Comparison of ENCODE assay signal across 8 mouse cellular contexts in genomic region chr3:88162259-88162658, GRCm38 (mm10). TPM values are rescaled to one million over a fixed set of nuclear protein-coding genes. Genes with fewer than 3 reads are reported as not detected.
DNase-seq lines count a peak whose midpoint lies in the region; ATAC-seq lines count a peak whose summit lies in the region.
"Had no signal": no experiment of that assay in that cellular context is flagged by ENCODE, and none has a peak within 500 bp of the region (broad histone marks: within the 10 kb centered on the region; RNA-seq: fewer than 3 reads in every experiment).

No protein-coding gene starts in this region.

- H3K27ac ChIP-seq in hindbrain, embryonic 13.5 days, result no peak overlapping the region
- H3K27ac ChIP-seq in hindbrain, embryonic 16.5 days (ENCODE audit: low read depth, low read length), result no peak overlapping the region

- peak overlapping the region; percentile 19; the same call in 1 of the 2 replicates for H3K9ac ChIP-seq in hindbrain, embryonic 13.5 days
- no peak overlapping the region for H3K9ac ChIP-seq in hindbrain, embryonic 16.5 days (ENCODE audit: low read depth, low read length)
- H3K9ac ChIP-seq: lung, embryonic 14.5 days had no signal

- no peaks in the 10 kb centered on the region for H3K9me3 ChIP-seq in hindbrain, embryonic 13.5 days
- no peaks in the 10 kb centered on the region for H3K9me3 ChIP-seq in hindbrain, embryonic 16.5 days (ENCODE audit: control insufficient read depth, low read length)

- 83% methylated on average over 8 of the region's 8 CpGs for WGBS in hindbrain, embryonic 13.5 days
- 79% methylated on average over 8 of the region's 8 CpGs for WGBS in hindbrain, embryonic 16.5 days

- no peak overlapping the region for H3K4me2 ChIP-seq in hindbrain, embryonic 13.5 days
- H3K4me2 ChIP-seq in hindbrain, embryonic 16.5 days (ENCODE audit: low read length), result no peak overlapping the region
- H3K4me2 ChIP-seq: lung, embryonic 14.5 days had no signal

- ATAC-seq in hindbrain, embryonic 13.5 days (ENCODE audit: low FRiP score), result no peak
- ATAC-seq in hindbrain, embryonic 16.5 days, result no peak
- no peak for ATAC-seq in erythroid progenitor cell, adult 5-6 weeks (replicated peaks; ENCODE audit: low FRiP score, poor library complexity, severe bottlenecking)

- H3K27me3 ChIP-seq in hindbrain, embryonic 13.5 days, result no peaks in the 10 kb centered on the region
- H3K27me3 ChIP-seq in hindbrain, embryonic 16.5 days (replicated peaks; ENCODE audit: control insufficient read depth, insufficient read depth, low read length), result no peaks in the 10 kb centered on the region

- H3K36me3 ChIP-seq in hindbrain, embryonic 13.5 days, result peaks cover 90% of the 10 kb centered on the region
- H3K36me3 ChIP-seq in hindbrain, embryonic 16.5 days (ENCODE audit: control insufficient read depth, insufficient read depth, low read length), result peaks cover 36% of the 10 kb centered on the region

- no peak overlapping the region for H3K4me3 ChIP-seq in hindbrain, embryonic 13.5 days
- no peak overlapping the region for H3K4me3 ChIP-seq in hindbrain, embryonic 16.5 days (ENCODE audit: low read length)

- H3K4me1 ChIP-seq in hindbrain, embryonic 13.5 days (replicated peaks), result peaks cover 10% of the 10 kb centered on the region
- peaks cover 2% of the 10 kb centered on the region; the same call in 1 of the 2 replicates for H3K4me1 ChIP-seq in hindbrain, embryonic 16.5 days (ENCODE audit: control insufficient read depth, insufficient read depth, low read depth, low read length)

- peak; percentile 93 to 94 for DNase-seq in cerebellum, postnatal 10 days
- peak; percentile 76 to 82 for DNase-seq in heart, postnatal 10 days
- peak; percentile 58 for DNase-seq in right cerebral cortex, postnatal 14 days
- DNase-seq in testis, postnatal 14 days (ENCODE audit: low spot score), result no peak
- DNase-seq: lung, embryonic 14.5 days had no signal

- intact Hi-C loops in heart, postnatal 10 days (cut with DNase I), result no loop called here

RNA-seq across cellular contexts. Expression of gene Mef2d, which starts 20.1 kb away (rescaled TPM):
- polyA plus RNA-seq in hindbrain, embryonic 13.5 days (2015; fragmentation: Nextera tagmentation; extraction: Ambion mirVana), result 14.5 and 14.8 TPM in 2 replicates
- polyA plus RNA-seq in hindbrain, embryonic 16.5 days (2015; fragmentation: Nextera tagmentation; extraction: Ambion mirVana), result 16.4 and 24.1 TPM in 2 replicates
- total RNA-seq in heart, postnatal 10 days (2021), result 100 to 1,000 TPM; 121 to 133 TPM
- total RNA-seq in erythroid progenitor cell, adult 5-6 weeks (2015; ENCODE audit: low replicate concordance), result 36.9 and 37.8 TPM in 2 replicates
- total RNA-seq in erythroid progenitor cell, adult 5-6 weeks (2017; ENCODE audit: low replicate concordance), result 15.3 and 16.9 TPM in 2 replicates
